13 mouse cellular contexts compared by ENCODE assay signal in genomic region chr4:123682291-123682690, GRCm38 (mm10).
"Had no signal": no experiment of that assay in that cellular context is flagged by ENCODE, and none has a peak within 500 bp of the region (broad histone marks: within the 10 kb centered on the region; RNA-seq: fewer than 3 reads in every experiment).

No protein-coding gene starts in this region.

- DNase-seq: kidney, postnatal 10 days; kidney, postnatal 4 days; liver; liver, embryonic 13.5 days; lung, adult 18-20 months; midbrain, embryonic 14.5 days; right cerebral cortex, postnatal 14 days; thymus, postnatal 4 days had no signal

- H3K27me3 ChIP-seq: neural tube, embryonic 15.5 days had no signal

- H3K4me2 ChIP-seq: limb, embryonic 12.5 days; liver, embryonic 13.5 days; neural tube, embryonic 15.5 days; stomach, embryonic 15.5 days had no signal

- H3K4me3 ChIP-seq: limb, embryonic 12.5 days; liver, embryonic 13.5 days; midbrain, embryonic 10.5 days; myocyte; neural tube, embryonic 15.5 days; stomach, embryonic 15.5 days had no signal

- H3K27ac ChIP-seq: limb, embryonic 12.5 days; liver, embryonic 13.5 days; midbrain, embryonic 10.5 days; neural tube, embryonic 15.5 days; stomach, embryonic 15.5 days had no signal

- H3K9ac ChIP-seq: limb, embryonic 12.5 days; liver, embryonic 13.5 days; neural tube, embryonic 15.5 days; stomach, embryonic 15.5 days had no signal

- H3K36me3 ChIP-seq: limb, embryonic 12.5 days; liver, embryonic 13.5 days; stomach, embryonic 15.5 days had no signal

- H3K9me3 ChIP-seq: limb, embryonic 12.5 days; liver, embryonic 13.5 days; midbrain, embryonic 10.5 days; neural tube, embryonic 15.5 days; stomach, embryonic 15.5 days had no signal
